8 mouse cellular contexts compared by ENCODE assay signal in the genomic region with DNA sequence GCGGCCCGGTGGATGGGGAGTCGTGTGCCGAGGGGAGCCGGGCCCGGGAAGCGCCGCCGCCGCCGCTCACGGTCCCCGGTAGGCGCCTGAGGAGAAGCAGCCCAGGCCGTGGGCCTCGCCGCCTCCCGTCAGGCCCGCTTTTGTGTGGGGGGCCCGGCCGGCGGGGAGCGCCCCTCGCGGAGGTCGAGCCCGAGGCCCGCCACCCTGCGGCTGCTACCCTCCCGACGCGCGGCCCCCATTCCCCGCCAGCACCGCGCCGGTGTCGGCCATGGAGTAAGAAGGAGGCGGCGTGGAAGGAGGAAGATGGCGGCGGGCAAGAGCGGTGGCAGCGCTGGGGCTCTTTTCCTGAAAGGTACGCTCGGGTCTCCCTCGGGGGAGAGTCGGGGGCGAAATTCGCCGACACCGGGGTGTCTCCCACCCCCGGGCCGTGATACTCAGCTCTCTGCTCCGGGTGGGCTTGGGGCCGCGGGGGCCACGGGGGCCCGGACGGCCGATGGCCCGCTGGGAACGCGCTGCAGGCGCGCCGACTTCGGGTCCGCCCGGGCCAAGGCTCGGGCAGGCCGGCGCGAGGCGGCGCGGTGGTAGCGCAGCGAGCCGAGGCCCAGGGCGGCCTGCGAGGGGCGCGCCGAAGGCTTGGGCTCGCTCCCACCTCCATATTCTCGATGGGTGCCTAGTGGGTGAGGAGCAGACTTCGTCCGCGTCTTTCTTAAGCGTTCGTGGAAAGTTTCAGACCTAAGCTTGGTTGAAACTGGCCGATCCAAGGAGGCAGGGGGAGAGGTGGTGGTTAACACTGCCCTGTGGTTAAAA. TPM values are rescaled to one million over a fixed set of nuclear protein-coding genes. Genes with fewer than 3 reads are reported as not detected.
A peak's percentile ranks its signal among the peaks of the same experiment; 100 is the strongest.
DNase-seq lines count a peak whose midpoint lies in the region; ATAC-seq lines count a peak whose summit lies in the region.

No protein-coding gene starts in this region.

- H3K9ac ChIP-seq in hindbrain, embryonic 15.5 days: peak overlapping the region; percentile 99

- DNase-seq in R1 (ENCODE audit: low read depth, low spot score): peak; percentile 55
- peak; percentile 66 to 75 for DNase-seq in cerebellum, postnatal 36 days
- DNase-seq in gastrocnemius, adult 18-20 months (ENCODE audit: low spot score): peak; percentile 56
- peak; percentile 22 for DNase-seq in left cerebral cortex, adult 11 months (ENCODE audit: low spot score)
- DNase-seq in lung, postnatal 4 days: peak; percentile 81 to 83
- DNase-seq in retina, embryonic 14.5 days (ENCODE audit: low spot score): peak; percentile 74
- peak; percentile 84 for DNase-seq in thymus, postnatal 25 days

- no peaks in the 10 kb centered on the region for H3K36me3 ChIP-seq in hindbrain, embryonic 15.5 days

- H3K4me1 ChIP-seq in hindbrain, embryonic 15.5 days (replicated peaks): peaks cover 34% of the 10 kb centered on the region

- ATAC-seq in hindbrain, embryonic 15.5 days (ENCODE audit: low FRiP score, low read depth): peak; percentile 83

- no peaks in the 10 kb centered on the region for H3K27me3 ChIP-seq in hindbrain, embryonic 15.5 days

- H3K9me3 ChIP-seq in hindbrain, embryonic 15.5 days: no peaks in the 10 kb centered on the region

- H3K27ac ChIP-seq in hindbrain, embryonic 15.5 days (replicated peaks): peak overlapping the region; percentile 100

- peak overlapping the region; percentile 97 for H3K4me3 ChIP-seq in hindbrain, embryonic 15.5 days

- under 1% methylated on average over 74 of the region's 93 CpGs for WGBS in hindbrain, embryonic 15.5 days

- peak overlapping the region; percentile 64 for H3K4me2 ChIP-seq in hindbrain, embryonic 15.5 days

RNA-seq across cellular contexts. Expression of a gene that starts 0.7 kb away (rescaled TPM):
- total RNA-seq in gastrocnemius, adult 18-20 months (2021): 10 to 100 TPM; 52.2 to 63.9 TPM
- polyA plus RNA-seq in hindbrain, embryonic 15.5 days (2015; fragmentation: Nextera tagmentation; extraction: Ambion mirVana): 51.4 and 53.9 TPM in 2 replicates

RNA-seq across cellular contexts. Expression of a gene that starts 54.8 kb away (rescaled TPM):
- total RNA-seq in gastrocnemius, adult 18-20 months (2021): 100 to 1,000 TPM in 1 of 2 experiments, 10 to 100 TPM in 1; 84.8 to 101 TPM
- 2.7 and 2.9 TPM in 2 replicates for polyA plus RNA-seq in hindbrain, embryonic 15.5 days (2015; fragmentation: Nextera tagmentation; extraction: Ambion mirVana)

Comparison
In these comparisons a context has a peak if more than half of its experiments do, and no peak if none do; other contexts are left out.
1. Peak in every context shown above with its lines: DNase-seq, ATAC-seq, H3K4me3 ChIP-seq and H3K27ac ChIP-seq.
2. DNase-seq: peak in every context shown above with its lines; median percentile 84 in thymus, postnatal 25 days; 82 in lung, postnatal 4 days; 74 in retina, embryonic 14.5 days; 70 in cerebellum, postnatal 36 days; 56 in gastrocnemius, adult 18-20 months; 55 in R1; 22 in left cerebral cortex, adult 11 months.